Mouse (Mus musculus): ENCODE measurements around the gene 2310003L06Rik. TPM values are rescaled to one million over a fixed set of nuclear protein-coding genes. Genes with fewer than 3 reads are reported as not detected.

Gene 2310003L06Rik
- polyA plus RNA-seq (2014; fragmentation: Illumina TruSeq; extraction: RNeasy Lipid Tissue Mini Kit (QIAGEN cat#74804); ENCODE audit: low read depth, low replicate concordance), result not detected

DNA sequence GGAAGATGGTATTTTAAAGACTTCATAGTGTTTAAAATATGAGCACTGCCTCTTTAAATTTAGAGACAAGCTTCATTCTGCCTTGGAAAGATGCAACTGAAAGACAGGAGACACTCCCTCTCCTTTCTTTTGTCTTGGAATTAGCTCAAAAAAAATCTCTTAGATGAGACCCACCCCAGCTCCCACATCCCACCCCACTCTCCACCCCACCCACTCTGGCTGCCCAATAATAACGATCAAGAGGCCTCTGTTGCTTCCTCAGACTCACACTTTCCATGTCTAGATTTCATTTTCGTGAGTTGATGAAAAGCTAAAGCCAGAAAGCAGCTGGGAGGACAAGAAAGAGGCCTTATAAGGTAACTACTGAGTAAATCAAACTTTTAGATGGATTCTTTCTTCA lies at the start of gene 2310003L06Rik, which contains the start of gene Gm28434:
Gene 2310003L06Rik (plus strand): TSS at position 259 of the 400 bp plus-strand sequence.
Gene Gm28434 (plus strand): TSS at position 317 of the 400 bp plus-strand sequence.

DNA sequence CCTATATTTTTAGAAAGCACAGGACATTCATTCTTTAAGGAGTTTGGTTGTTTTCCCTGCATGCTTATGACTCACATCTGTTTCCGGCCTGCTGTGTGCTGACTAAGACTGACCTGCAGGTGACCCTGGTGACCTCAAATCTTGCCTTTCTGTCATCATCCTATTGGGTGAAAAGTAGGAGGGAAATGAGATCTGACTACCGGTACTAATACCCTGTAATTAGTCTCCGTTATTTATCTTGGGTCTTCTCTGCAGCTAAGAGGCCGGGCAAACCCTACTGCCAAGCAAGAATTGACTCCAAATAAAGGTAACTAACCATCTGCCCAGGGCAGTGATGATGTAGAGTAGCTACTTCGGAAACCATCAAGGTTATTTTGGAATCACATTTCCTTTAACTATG lies 43.9 kb upstream of the 2310003L06Rik start, which contains the start of gene Csn3:
Gene Csn3 (plus strand): TSS at position 208 of the 400 bp plus-strand sequence.

DNA sequence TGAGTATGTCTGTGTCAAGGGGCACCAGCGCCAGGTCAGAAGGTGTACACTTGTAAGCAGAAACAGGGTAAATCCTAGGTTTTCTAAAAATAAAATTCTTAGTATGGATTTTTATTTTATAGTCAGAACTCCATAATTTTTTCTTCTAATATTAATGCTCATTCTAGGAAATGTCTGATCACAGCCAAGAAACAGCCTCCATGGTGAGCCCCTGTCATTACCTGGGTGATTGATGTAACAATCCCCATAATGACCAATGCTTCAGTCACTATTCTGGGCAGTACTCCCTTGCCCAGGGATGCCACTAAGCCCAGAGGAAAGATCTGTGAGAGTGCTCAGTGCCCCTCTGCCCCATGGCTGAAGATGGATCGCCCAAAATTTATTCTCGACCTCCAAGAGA lies 9.9 kb downstream of the 2310003L06Rik start, which contains the start of gene Cabs1:
Gene Cabs1 (plus strand): TSS at position 301 of the 400 bp plus-strand sequence.

DNA sequence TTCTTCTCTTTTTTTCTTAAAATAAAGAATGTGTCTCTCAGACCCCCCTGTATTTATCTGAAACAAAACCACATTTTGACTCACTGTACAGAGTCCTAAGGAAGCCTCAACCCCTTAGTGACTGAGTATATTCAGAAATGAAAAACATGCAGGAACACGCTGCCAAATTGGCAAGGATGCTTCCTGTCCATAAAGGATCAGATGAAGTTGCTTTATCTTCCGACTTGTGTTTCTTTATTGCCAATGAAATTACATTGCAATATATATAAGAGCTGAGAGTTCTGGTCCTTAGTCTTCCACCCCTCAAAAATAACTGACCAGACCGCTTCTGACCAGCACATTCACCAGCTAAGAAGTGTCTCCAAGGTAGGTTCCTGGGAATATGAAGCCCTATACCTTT lies 33.0 kb downstream of the 2310003L06Rik start, which contains the start of gene Smr3a:
Gene Smr3a (plus strand): TSS at position 301 of the 400 bp plus-strand sequence.

Other genes with a start within 250 kb of the 2310003L06Rik start
- gene Csn1s2a, start 194.9 kb upstream of the 2310003L06Rik start, polyA plus RNA-seq (2014; fragmentation: Illumina TruSeq; extraction: RNeasy Lipid Tissue Mini Kit (QIAGEN cat#74804); ENCODE audit: low read depth, low replicate concordance), result not detected
- gene Csn1s2b, start 161.4 kb upstream of the 2310003L06Rik start, polyA plus RNA-seq (2014; fragmentation: Illumina TruSeq; extraction: RNeasy Lipid Tissue Mini Kit (QIAGEN cat#74804); ENCODE audit: low read depth, low replicate concordance), result not detected
- gene Prr27, start 143.8 kb upstream of the 2310003L06Rik start, polyA plus RNA-seq (2014; fragmentation: Illumina TruSeq; extraction: RNeasy Lipid Tissue Mini Kit (QIAGEN cat#74804); ENCODE audit: low read depth, low replicate concordance), result not detected
- gene Odam, start 84.4 kb upstream of the 2310003L06Rik start, polyA plus RNA-seq (2014; fragmentation: Illumina TruSeq; extraction: RNeasy Lipid Tissue Mini Kit (QIAGEN cat#74804); ENCODE audit: low read depth, low replicate concordance), result not detected
- gene Csn3, start 43.9 kb upstream of the 2310003L06Rik start, polyA plus RNA-seq (2014; fragmentation: Illumina TruSeq; extraction: RNeasy Lipid Tissue Mini Kit (QIAGEN cat#74804); ENCODE audit: low read depth, low replicate concordance), result not detected
- not detected for gene Gm28434, start 58 bp downstream of the 2310003L06Rik start, polyA plus RNA-seq (2014; fragmentation: Illumina TruSeq; extraction: RNeasy Lipid Tissue Mini Kit (QIAGEN cat#74804); ENCODE audit: low read depth, low replicate concordance)
- not detected for gene Cabs1, start 10.0 kb downstream of the 2310003L06Rik start, polyA plus RNA-seq (2014; fragmentation: Illumina TruSeq; extraction: RNeasy Lipid Tissue Mini Kit (QIAGEN cat#74804); ENCODE audit: low read depth, low replicate concordance)
- not detected for gene Smr3a, start 33.1 kb downstream of the 2310003L06Rik start, polyA plus RNA-seq (2014; fragmentation: Illumina TruSeq; extraction: RNeasy Lipid Tissue Mini Kit (QIAGEN cat#74804); ENCODE audit: low read depth, low replicate concordance)
- not detected for gene Smr2, start 117.1 kb downstream of the 2310003L06Rik start, polyA plus RNA-seq (2014; fragmentation: Illumina TruSeq; extraction: RNeasy Lipid Tissue Mini Kit (QIAGEN cat#74804); ENCODE audit: low read depth, low replicate concordance)
- gene Gm11116, start 142.1 kb downstream of the 2310003L06Rik start, polyA plus RNA-seq (2014; fragmentation: Illumina TruSeq; extraction: RNeasy Lipid Tissue Mini Kit (QIAGEN cat#74804); ENCODE audit: low read depth, low replicate concordance), result not detected
- not detected for gene Gm11115, start 184.6 kb downstream of the 2310003L06Rik start, polyA plus RNA-seq (2014; fragmentation: Illumina TruSeq; extraction: RNeasy Lipid Tissue Mini Kit (QIAGEN cat#74804); ENCODE audit: low read depth, low replicate concordance)